Mouse (Mus musculus): ENCODE results near the gene Ifi213. TPM values are rescaled to one million over a fixed set of nuclear protein-coding genes. Genes with fewer than 3 reads are reported as not detected.
"Not testable (repeated sequence)": the region's sequence is repeated elsewhere in the genome, so short reads cannot be mapped to it uniquely, and the experiment has no call there.

Ifi213 gene
- not detected in 2 replicates for polyA plus RNA-seq (2016; fragmentation: Nextera tagmentation; extraction: Ambion mirVana)

- H3K27me3 ChIP-seq (ENCODE audit: low read depth, poor library complexity, severe bottlenecking); H3K4me3 ChIP-seq; H3K4me1 ChIP-seq; H3K27ac ChIP-seq (replicated peaks); H3K36me3 ChIP-seq; H3K9me3 ChIP-seq (replicated peaks); DNase-seq (ENCODE audit: low spot score): not testable (repeated sequence)
- WGBS = 77% methylated on average over 3 of the region's 3 CpGs
Observed at GRCm38 (mm10) chr1:173598838-173599494, at the start of gene Ifi213. Ifi213 (minus strand) TSS chr1:173599274.

GRCm38 (mm10) chr1:173645393-173645792 is 46.3 kb upstream of the Ifi213 start:
- H3K27ac ChIP-seq (replicated peaks) = no peak overlapping the region
- DNase-seq (ENCODE audit: low spot score) = no peak
- no peak overlapping the region for H3K4me3 ChIP-seq
- WGBS = 84% methylated on average over 2 of the region's 2 CpGs
- no peaks in the 10 kb centered on the region for H3K4me1 ChIP-seq
- H3K36me3 ChIP-seq = no peaks in the 10 kb centered on the region
- no peaks in the 10 kb centered on the region for H3K27me3 ChIP-seq (ENCODE audit: low read depth, poor library complexity, severe bottlenecking)
- H3K9me3 ChIP-seq (replicated peaks) = no peaks in the 10 kb centered on the region

DNA sequence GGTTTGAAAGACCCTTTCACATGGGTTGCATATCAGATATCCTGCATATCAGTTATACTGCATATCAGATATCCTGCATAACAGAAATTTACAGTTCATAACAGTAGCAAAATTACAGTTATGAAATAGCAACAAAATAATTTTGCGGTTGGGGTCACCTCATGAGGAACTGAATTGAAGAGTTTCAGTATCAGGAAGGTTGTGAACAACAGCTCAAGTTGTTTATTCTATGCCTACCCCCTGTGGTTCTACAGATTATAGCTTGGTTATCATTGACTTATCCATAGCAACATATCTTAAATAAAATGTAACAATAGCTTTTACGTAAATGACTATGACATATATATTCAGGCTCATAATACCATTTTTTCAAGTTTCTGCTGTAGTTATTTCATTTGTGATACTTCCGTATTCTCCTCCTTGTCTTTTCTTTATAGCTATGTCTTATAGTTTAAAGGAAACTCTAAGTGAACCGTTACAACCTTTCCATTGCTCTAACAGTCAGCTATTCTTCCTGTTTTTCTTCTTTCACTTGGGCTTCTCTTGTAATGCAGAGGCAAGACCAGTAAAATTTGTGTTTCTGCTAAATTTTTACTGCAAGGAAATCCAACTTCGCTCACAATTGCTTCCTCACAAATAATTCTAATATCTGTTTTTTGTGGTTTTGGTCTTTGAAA is 35.0 kb upstream of the Ifi213 start:
- 87% methylated on average over 5 of the region's 5 CpGs for WGBS
- Histone ChIP-seq H3K4me1 (no peaks in the 10 kb centered on the region), H3K9me3 (replicated peaks) (no peaks in the 10 kb centered on the region), H3K36me3 (no peaks in the 10 kb centered on the region), H3K4me3 (no peak overlapping the region), H3K27ac (replicated peaks) (no peak overlapping the region), H3K27me3 (ENCODE audit: low read depth, poor library complexity, severe bottlenecking) (no peaks in the 10 kb centered on the region)
- DNase-seq (ENCODE audit: low spot score) = no peak

GRCm38 (mm10) chr1:173630622-173631021 is 31.5 kb upstream of the Ifi213 start, which contains the start of gene Ifi209:
Ifi209 (plus strand) TSS chr1:173630917.
- H3K36me3 ChIP-seq; H3K4me3 ChIP-seq; H3K27ac ChIP-seq (replicated peaks); H3K27me3 ChIP-seq (ENCODE audit: low read depth, poor library complexity, severe bottlenecking); H3K4me1 ChIP-seq; DNase-seq (ENCODE audit: low spot score); H3K9me3 ChIP-seq (replicated peaks): not testable (repeated sequence)
- WGBS = 93% methylated on average over 2 of the region's 2 CpGs

DNA sequence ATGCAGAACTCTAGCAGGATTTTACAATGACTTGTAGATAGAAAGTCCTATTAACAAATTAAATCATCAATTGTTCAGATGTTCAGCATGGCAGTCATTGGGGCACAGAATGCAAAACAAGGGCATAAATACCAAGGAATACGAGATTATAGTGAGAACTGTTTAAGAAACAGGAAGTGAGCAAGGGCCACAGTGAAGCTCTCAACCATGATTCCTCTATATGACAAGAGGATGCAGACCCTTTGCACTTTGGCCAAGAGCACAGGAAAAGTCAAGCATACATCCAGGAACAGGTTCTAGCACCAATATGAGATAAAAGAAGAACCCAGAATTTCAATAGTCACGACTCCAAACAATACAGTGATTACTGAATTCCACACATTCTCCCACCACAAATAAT is 27.6 kb upstream of the Ifi213 start:
- Histone ChIP-seq H3K4me3 (no peak overlapping the region), H3K27me3 (ENCODE audit: low read depth, poor library complexity, severe bottlenecking) (no peaks in the 10 kb centered on the region), H3K27ac (replicated peaks) (no peak overlapping the region), H3K36me3 (no peaks in the 10 kb centered on the region), H3K9me3 (replicated peaks) (no peaks in the 10 kb centered on the region), H3K4me1 (no peaks in the 10 kb centered on the region)
- 86% methylated on average over 2 of the region's 2 CpGs for WGBS
- DNase-seq (ENCODE audit: low spot score) = no peak

GRCm38 (mm10) chr1:173624052-173624451 is 25.0 kb upstream of the Ifi213 start:
- 91% methylated on average over 2 of the region's 2 CpGs for WGBS
- no peaks in the 10 kb centered on the region for H3K27me3 ChIP-seq (ENCODE audit: low read depth, poor library complexity, severe bottlenecking)
- no peak overlapping the region for H3K27ac ChIP-seq (replicated peaks)
- H3K4me1 ChIP-seq = no peaks in the 10 kb centered on the region
- DNase-seq (ENCODE audit: low spot score) = no peak
- no peaks in the 10 kb centered on the region for H3K36me3 ChIP-seq
- no peak overlapping the region for H3K4me3 ChIP-seq
- H3K9me3 ChIP-seq (replicated peaks) = no peaks in the 10 kb centered on the region

- not testable (repeated sequence) for H3K4me1 ChIP-seq; H3K27ac ChIP-seq (replicated peaks); H3K27me3 ChIP-seq (ENCODE audit: low read depth, poor library complexity, severe bottlenecking); H3K9me3 ChIP-seq (replicated peaks); DNase-seq (ENCODE audit: low spot score); H3K36me3 ChIP-seq; H3K4me3 ChIP-seq
- WGBS = 86% methylated on average over 2 of the region's 2 CpGs
Observed at GRCm38 (mm10) chr1:173622216-173622615, 23.1 kb upstream of the Ifi213 start.

DNA sequence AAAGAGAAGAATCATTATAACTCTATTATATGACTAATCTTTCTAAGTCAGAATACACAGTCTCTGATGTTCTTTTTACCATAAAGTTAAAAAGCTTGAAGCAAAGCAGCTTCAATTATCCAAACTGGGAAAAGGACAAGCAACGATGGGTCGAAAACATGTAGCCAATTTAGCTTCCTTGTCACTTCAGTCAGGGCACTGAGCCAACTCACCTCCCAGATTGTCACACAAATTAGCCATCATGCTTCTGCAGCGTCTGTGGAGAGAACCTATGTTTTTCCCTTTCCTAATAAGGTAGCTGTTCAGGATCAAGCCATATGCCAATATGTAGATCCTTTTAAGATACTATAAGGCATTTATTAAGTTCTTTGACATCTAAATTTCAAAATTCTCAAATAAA is 11.2 kb upstream of the Ifi213 start:
- H3K9me3 ChIP-seq (replicated peaks); H3K27ac ChIP-seq (replicated peaks); H3K4me3 ChIP-seq; DNase-seq (ENCODE audit: low spot score); H3K27me3 ChIP-seq (ENCODE audit: low read depth, poor library complexity, severe bottlenecking); H3K4me1 ChIP-seq; H3K36me3 ChIP-seq: not testable (repeated sequence)
- WGBS = 89% methylated on average over 3 of the region's 3 CpGs

GRCm38 (mm10) chr1:173589698-173590097 is 9.4 kb downstream of the Ifi213 start:
- DNase-seq (ENCODE audit: low spot score) = not testable (repeated sequence)

DNA sequence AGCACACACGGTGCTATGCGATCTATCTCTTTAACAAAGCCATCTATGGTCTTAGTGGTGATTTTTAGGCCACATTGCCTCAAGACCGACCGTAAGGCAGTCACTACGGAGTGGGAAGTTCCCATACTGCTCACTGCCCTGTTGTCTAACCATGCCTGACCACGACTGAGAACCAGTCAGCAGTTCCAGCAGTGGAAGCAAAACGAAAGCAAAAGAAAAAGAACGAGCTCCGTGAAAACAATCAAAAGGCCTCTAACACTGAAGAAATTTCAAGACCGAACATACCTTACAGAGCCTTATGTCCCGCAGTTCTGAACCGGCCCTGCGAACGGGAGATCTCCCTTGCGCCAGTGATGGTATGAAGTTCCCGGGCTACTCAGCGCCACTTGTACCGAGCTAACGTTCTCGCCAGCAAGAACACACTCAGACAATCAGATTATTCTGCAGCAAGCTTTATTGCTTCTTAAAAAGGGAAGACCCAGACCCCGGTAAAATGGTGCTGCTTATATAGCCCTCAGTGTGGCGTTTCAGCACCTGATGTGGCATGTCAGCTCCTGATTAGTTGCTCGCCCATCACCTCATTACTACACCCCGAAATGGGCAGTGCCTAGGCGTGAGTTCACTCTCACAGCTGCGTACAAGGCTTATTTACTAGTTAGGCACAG is 19.0 kb downstream of the Ifi213 start:
- no peaks in the 10 kb centered on the region for H3K4me1 ChIP-seq
- H3K36me3 ChIP-seq = no peaks in the 10 kb centered on the region
- 96% methylated on average over 26 of the region's 26 CpGs for WGBS
- no peak overlapping the region for H3K27ac ChIP-seq (replicated peaks)
- no peak overlapping the region for H3K4me3 ChIP-seq
- H3K9me3 ChIP-seq (replicated peaks) = peaks cover 37% of the 10 kb centered on the region
- H3K27me3 ChIP-seq (ENCODE audit: low read depth, poor library complexity, severe bottlenecking) = no peaks in the 10 kb centered on the region
- no peak for DNase-seq (ENCODE audit: low spot score)

More at GRCm38 (mm10) chr1:173589698-173590097, 9.4 kb downstream of the Ifi213 start:
- H3K27me3 ChIP-seq (ENCODE audit: low read depth, poor library complexity, severe bottlenecking); H3K9me3 ChIP-seq (replicated peaks); H3K4me1 ChIP-seq; H3K27ac ChIP-seq (replicated peaks); H3K36me3 ChIP-seq; H3K4me3 ChIP-seq: not testable (repeated sequence)
- 90% methylated on average over 2 of the region's 2 CpGs for WGBS

GRCm38 (mm10) chr1:173579079-173579478 is 20.0 kb downstream of the Ifi213 start:
- Histone ChIP-seq H3K36me3 (no peaks in the 10 kb centered on the region), H3K4me1 (no peaks in the 10 kb centered on the region), H3K27me3 (ENCODE audit: low read depth, poor library complexity, severe bottlenecking) (no peaks in the 10 kb centered on the region), H3K9me3 (replicated peaks) (peaks cover 37% of the 10 kb centered on the region), H3K27ac (replicated peaks) (no peak overlapping the region), H3K4me3 (no peak overlapping the region)
- WGBS = 94% methylated on average over 9 of the region's 9 CpGs
- DNase-seq (ENCODE audit: low spot score) = no peak

- not testable (repeated sequence) for H3K4me1 ChIP-seq; H3K36me3 ChIP-seq; DNase-seq (ENCODE audit: low spot score); H3K4me3 ChIP-seq; H3K27me3 ChIP-seq (ENCODE audit: low read depth, poor library complexity, severe bottlenecking); H3K27ac ChIP-seq (replicated peaks); H3K9me3 ChIP-seq (replicated peaks)
- WGBS = 81% methylated on average over 5 of the region's 5 CpGs
Observed at GRCm38 (mm10) chr1:173550491-173551050, 48.5 kb downstream of the Ifi213 start.

GRCm38 (mm10) chr1:173548798-173549197 is 50.3 kb downstream of the Ifi213 start:
- not testable (repeated sequence) for H3K4me3 ChIP-seq; H3K4me1 ChIP-seq; H3K36me3 ChIP-seq; DNase-seq (ENCODE audit: low spot score); H3K27me3 ChIP-seq (ENCODE audit: low read depth, poor library complexity, severe bottlenecking); H3K27ac ChIP-seq (replicated peaks); H3K9me3 ChIP-seq (replicated peaks)
- 87% methylated on average over 3 of the region's 3 CpGs for WGBS

All from midbrain, embryonic 10.5 days (tissue).